Mouse (Mus musculus): ENCODE measurements at regions not wholly inside any gene's neighbourhood (a gene's known extent, or its start where the extent isn't known, plus 50 kb on each side); places are given as distances from the start of the nearest gene placed in this dataset.
A peak's percentile ranks its signal among the peaks of the same experiment; 100 is the strongest.

DNA sequence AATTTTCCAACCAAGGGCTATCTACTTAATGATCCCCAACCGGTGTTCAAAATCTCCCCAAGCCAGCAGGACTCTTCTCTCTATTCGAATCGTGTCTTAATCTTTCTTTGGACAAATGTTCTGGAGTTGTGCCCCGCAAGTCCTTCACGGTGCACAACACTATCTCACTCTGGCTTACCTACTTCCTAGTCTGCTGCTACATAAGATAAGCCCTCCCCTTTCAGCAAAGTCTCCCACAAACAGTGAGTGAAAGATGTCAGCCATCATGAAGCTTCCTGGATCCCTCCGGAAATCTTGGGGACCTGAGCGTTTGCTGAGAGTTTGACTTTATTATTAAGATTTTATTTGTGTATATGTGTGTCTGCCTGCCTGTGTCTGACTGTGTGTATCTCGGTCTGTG is 344.7 kb upstream of the Noct start:
- H3K9ac ChIP-seq (ENCODE audit: low read length) = no peak overlapping the region
- H3K9me3 ChIP-seq (ENCODE audit: control insufficient read depth, low read length) = no peaks in the 10 kb centered on the region
- no peak overlapping the region for H3K27ac ChIP-seq (ENCODE audit: low read depth, low read length)
- no peak overlapping the region for H3K4me3 ChIP-seq (ENCODE audit: low read depth, low read length)
- no peak overlapping the region for H3K4me2 ChIP-seq
- no peaks in the 10 kb centered on the region for H3K36me3 ChIP-seq (ENCODE audit: control insufficient read depth, insufficient read depth, low read length)
- H3K27me3 ChIP-seq (ENCODE audit: control insufficient read depth, insufficient read depth, low read length) = no peaks in the 10 kb centered on the region
- DNase-seq (ENCODE audit: low spot score, missing footprints) = peak; percentile 75
- ATAC-seq (ENCODE audit: low FRiP score) = no peak
- peaks cover 19% of the 10 kb centered on the region for H3K4me1 ChIP-seq (ENCODE audit: control insufficient read depth, insufficient read depth, low read length)
- 89% methylated on average over 8 of the region's 8 CpGs for WGBS

DNA sequence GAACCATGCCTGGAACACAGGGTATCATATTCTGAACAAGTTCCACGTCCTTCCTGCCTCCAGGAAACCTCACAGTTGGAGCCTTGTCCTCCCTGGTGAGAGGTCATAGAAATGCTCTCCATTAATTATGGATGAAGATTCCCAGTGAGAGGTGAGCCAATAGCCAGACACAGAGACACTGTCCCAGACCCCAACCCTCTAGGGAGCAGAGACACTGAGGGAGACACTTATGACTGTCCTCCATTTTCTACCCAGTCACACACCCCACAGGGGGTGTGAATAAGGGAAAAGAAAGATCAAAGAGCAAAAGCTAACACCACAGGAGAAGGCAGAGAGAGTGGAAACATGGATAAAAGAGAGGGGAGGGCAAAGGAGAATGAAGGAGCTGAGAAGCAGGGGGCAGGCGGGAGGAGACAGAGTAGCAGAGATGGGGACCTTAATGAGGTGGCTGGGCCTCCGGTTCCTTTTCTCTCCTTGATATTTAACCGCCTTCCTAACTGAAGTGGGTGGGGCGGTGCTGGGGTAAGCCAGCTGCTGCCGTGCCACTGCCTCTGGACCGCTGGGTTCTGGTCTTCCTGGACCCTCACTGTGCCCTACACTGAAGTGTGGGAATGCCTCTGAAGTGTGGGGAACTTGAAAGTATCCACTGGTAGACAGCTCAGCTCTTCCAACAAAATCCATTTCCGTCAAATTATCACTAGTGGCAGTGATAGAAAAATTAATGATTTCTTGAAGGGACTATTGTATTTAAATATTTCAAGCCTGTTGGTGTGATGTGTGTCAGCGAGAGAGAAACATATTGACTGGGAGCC is 342.6 kb upstream of the Noct start:
- H3K4me2 ChIP-seq = peak overlapping the region; percentile 23; the same call in 1 of the 2 replicates
- WGBS = 3% methylated on average over 9 of the region's 9 CpGs
- H3K36me3 ChIP-seq (ENCODE audit: control insufficient read depth, insufficient read depth, low read length) = no peaks in the 10 kb centered on the region
- peaks cover 19% of the 10 kb centered on the region for H3K4me1 ChIP-seq (ENCODE audit: control insufficient read depth, insufficient read depth, low read length)
- no peak overlapping the region for H3K9ac ChIP-seq (ENCODE audit: low read length)
- no peaks in the 10 kb centered on the region for H3K27me3 ChIP-seq (ENCODE audit: control insufficient read depth, insufficient read depth, low read length)
- peak overlapping the region; percentile 74 for H3K27ac ChIP-seq (ENCODE audit: low read depth, low read length)
- no peak overlapping the region for H3K4me3 ChIP-seq (ENCODE audit: low read depth, low read length)
- DNase-seq (ENCODE audit: low spot score, missing footprints) (peak; percentile 93), ATAC-seq (ENCODE audit: low FRiP score) (peak; percentile 74)
- H3K9me3 ChIP-seq (ENCODE audit: control insufficient read depth, low read length) = no peaks in the 10 kb centered on the region

DNA sequence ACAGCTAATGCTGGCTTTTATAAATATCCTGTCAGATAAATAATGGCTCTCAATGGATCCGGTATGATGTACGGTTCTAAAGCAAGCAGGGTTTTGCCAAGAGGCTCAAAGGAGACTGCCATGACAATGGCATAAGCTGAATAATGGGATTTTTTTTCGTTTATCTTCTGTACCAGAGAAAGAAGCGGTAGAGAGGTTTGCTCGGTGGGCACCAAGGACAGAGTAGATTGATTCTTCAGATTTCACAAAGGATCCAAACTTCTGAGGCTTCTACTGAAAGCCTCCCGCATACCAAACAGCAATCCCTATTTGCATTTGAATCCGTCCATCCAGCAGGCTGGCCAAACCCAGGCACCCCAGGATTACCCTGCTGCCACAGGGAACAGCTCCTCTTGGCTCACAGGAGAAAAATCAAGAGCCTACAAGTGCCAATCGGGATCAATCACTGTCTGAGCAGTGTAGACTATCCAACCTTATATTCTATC is 342.0 kb upstream of the Noct start:
- ATAC-seq (ENCODE audit: low FRiP score) = peak; percentile 77
- Histone ChIP-seq H3K4me2 (peak overlapping the region; percentile 23; the same call in 1 of the 2 replicates), H3K36me3 (ENCODE audit: control insufficient read depth, insufficient read depth, low read length) (no peaks in the 10 kb centered on the region), H3K9ac (ENCODE audit: low read length) (no peak overlapping the region), H3K27ac (ENCODE audit: low read depth, low read length) (peak overlapping the region; percentile 74), H3K27me3 (ENCODE audit: control insufficient read depth, insufficient read depth, low read length) (no peaks in the 10 kb centered on the region), H3K4me3 (ENCODE audit: low read depth, low read length) (no peak overlapping the region), H3K9me3 (ENCODE audit: control insufficient read depth, low read length) (no peaks in the 10 kb centered on the region), H3K4me1 (ENCODE audit: control insufficient read depth, insufficient read depth, low read length) (peaks cover 19% of the 10 kb centered on the region)
- DNase-seq (ENCODE audit: low spot score, missing footprints) = no peak
- 4% methylated on average over 8 of the region's 8 CpGs for WGBS

DNA sequence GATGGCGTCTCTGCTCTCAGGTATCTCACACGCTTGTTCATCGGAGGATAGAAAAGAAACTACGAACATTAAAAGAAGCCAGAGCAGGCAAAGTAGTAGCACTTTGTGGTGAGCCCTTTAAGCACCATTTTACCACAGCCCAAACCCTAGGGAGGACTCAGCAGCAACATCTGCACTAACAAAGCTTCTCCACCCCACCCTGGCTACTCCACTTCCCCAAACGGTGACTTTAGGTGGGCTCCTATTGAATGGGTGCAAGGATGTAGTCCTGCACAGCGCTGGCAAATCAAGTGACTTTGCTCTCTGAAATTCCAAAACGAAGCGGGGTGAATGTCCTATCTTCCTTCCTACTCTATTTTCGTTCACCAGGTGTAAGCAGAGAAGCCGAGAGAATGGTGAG is 337.9 kb upstream of the Noct start:
- ATAC-seq (ENCODE audit: low FRiP score) (no peak), DNase-seq (ENCODE audit: low spot score, missing footprints) (no peak)
- H3K27me3 ChIP-seq (ENCODE audit: control insufficient read depth, insufficient read depth, low read length) = no peaks in the 10 kb centered on the region
- no peak overlapping the region for H3K9ac ChIP-seq (ENCODE audit: low read length)
- no peaks in the 10 kb centered on the region for H3K9me3 ChIP-seq (ENCODE audit: control insufficient read depth, low read length)
- no peak overlapping the region for H3K27ac ChIP-seq (ENCODE audit: low read depth, low read length)
- H3K4me3 ChIP-seq (ENCODE audit: low read depth, low read length) = no peak overlapping the region
- WGBS = 86% methylated on average over 10 of the region's 10 CpGs
- H3K4me2 ChIP-seq = no peak overlapping the region
- H3K4me1 ChIP-seq (ENCODE audit: control insufficient read depth, insufficient read depth, low read length) = peaks cover 16% of the 10 kb centered on the region
- no peaks in the 10 kb centered on the region for H3K36me3 ChIP-seq (ENCODE audit: control insufficient read depth, insufficient read depth, low read length)

DNA sequence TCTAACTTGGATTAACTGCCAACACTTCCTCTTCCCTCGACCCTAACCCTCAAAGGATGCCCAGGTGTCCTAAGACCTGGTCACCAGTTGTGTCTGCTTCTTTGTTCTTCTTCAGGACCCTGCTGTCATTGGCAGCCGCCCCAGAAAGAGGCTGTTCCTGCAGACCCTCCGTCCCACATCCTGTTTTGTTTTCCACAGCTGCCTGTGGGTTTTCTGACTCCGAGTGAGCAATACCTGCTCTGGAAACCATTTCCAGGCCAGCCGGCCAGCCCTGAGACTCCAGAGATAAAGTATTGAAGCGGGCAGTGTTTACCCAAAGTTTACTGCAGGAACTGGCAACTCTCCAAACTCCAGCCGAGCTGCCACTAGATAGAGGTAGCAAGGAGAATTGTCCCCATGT is 337.2 kb upstream of the Noct start:
- Histone ChIP-seq H3K4me3 (ENCODE audit: low read depth, low read length) (no peak overlapping the region), H3K36me3 (ENCODE audit: control insufficient read depth, insufficient read depth, low read length) (no peaks in the 10 kb centered on the region), H3K4me1 (ENCODE audit: control insufficient read depth, insufficient read depth, low read length) (peaks cover 10% of the 10 kb centered on the region), H3K9me3 (ENCODE audit: control insufficient read depth, low read length) (no peaks in the 10 kb centered on the region), H3K27me3 (ENCODE audit: control insufficient read depth, insufficient read depth, low read length) (no peaks in the 10 kb centered on the region), H3K4me2 (no peak overlapping the region), H3K27ac (ENCODE audit: low read depth, low read length) (no peak overlapping the region), H3K9ac (ENCODE audit: low read length) (no peak overlapping the region)
- ATAC-seq (ENCODE audit: low FRiP score) (no peak), DNase-seq (ENCODE audit: low spot score, missing footprints) (no peak)
- 66% methylated on average over 7 of the region's 7 CpGs for WGBS

DNA sequence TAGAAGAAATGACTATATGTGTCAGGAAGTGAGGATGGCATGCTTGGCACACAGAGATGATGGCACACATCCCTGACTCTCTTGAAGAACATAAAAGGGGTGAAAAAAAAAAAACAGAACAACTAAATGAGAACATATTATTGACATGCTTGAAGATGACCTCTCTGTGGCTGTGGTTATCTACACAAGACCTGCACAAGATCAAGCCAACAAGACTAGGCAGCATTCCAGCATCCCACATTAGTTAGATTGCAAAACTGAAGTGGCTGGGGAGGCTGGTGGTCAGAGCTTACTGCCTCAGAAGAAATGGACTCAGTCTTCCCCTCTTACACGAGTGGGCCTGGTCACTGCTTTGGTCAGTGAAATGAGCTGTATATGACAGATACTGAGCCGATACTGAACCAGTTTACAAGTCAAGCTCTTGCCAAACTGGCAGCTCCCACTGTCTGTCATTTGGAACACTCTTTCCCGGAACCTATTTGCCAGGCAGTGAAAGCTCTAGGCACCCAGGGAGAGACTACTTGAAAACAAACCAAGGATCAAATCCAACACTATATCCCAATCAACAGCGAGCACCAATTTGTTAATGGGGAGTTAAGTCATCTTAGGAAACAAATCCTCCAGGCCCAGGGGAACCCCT is 335.6 kb upstream of the Noct start:
- Histone ChIP-seq H3K4me3 (ENCODE audit: low read depth, low read length) (no peak overlapping the region), H3K27ac (ENCODE audit: low read depth, low read length) (no peak overlapping the region), H3K36me3 (ENCODE audit: control insufficient read depth, insufficient read depth, low read length) (no peaks in the 10 kb centered on the region), H3K4me2 (no peak overlapping the region), H3K9me3 (ENCODE audit: control insufficient read depth, low read length) (no peaks in the 10 kb centered on the region), H3K27me3 (ENCODE audit: control insufficient read depth, insufficient read depth, low read length) (no peaks in the 10 kb centered on the region), H3K9ac (ENCODE audit: low read length) (no peak overlapping the region), H3K4me1 (ENCODE audit: control insufficient read depth, insufficient read depth, low read length) (no peaks in the 10 kb centered on the region)
- ATAC-seq (ENCODE audit: low FRiP score) (no peak), DNase-seq (ENCODE audit: low spot score, missing footprints) (no peak)
- WGBS = 90% methylated on average over 4 of the region's 4 CpGs

DNA sequence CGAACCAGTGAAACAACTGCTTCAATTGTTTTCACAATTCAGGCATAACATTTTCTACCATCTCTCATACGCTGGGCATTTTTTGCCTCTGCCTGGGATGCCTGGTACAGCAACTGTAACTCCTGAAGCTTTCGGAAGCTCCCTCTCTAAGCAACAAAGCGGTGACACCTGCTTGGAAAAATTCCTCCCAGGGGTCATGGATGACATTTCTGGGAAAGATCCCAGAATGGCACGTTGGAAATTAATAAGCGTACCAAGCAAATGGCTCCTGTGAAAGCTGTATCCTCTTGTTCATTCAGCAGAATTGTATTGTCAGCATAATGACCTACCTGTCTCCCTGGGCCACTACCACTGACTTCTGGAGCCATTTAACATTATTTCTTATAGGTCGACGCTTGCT is 333.7 kb upstream of the Noct start:
- no peaks in the 10 kb centered on the region for H3K27me3 ChIP-seq (ENCODE audit: control insufficient read depth, insufficient read depth, low read length)
- H3K4me2 ChIP-seq = no peak overlapping the region
- no peak overlapping the region for H3K4me3 ChIP-seq (ENCODE audit: low read depth, low read length)
- WGBS = 94% methylated on average over 8 of the region's 8 CpGs
- H3K9me3 ChIP-seq (ENCODE audit: control insufficient read depth, low read length) = no peaks in the 10 kb centered on the region
- no peak for ATAC-seq (ENCODE audit: low FRiP score)
- no peak overlapping the region for H3K27ac ChIP-seq (ENCODE audit: low read depth, low read length)
- no peaks in the 10 kb centered on the region for H3K4me1 ChIP-seq (ENCODE audit: control insufficient read depth, insufficient read depth, low read length)
- no peaks in the 10 kb centered on the region for H3K36me3 ChIP-seq (ENCODE audit: control insufficient read depth, insufficient read depth, low read length)
- DNase-seq (ENCODE audit: low spot score, missing footprints) = peak; percentile 23
- no peak overlapping the region for H3K9ac ChIP-seq (ENCODE audit: low read length)

DNA sequence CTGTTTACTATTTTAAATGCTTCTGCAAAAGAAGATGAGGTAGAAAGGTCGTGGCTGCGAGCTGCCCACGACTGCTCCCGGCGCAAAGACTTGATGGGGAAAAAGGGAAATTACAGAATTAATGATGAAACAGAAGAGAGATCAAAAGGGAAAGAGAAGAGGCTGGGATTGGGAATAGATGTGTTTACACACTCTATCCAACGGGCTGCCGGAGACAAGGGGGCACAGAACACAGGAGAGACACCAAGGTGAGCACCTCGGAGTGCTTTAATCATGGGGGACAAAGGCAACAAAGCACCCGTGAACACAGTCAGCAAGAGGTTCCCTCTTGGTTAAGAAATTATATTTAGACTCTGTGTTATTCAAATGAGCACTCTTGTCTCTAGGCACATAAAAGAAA is 326.1 kb upstream of the Noct start:
- Histone ChIP-seq H3K27ac (ENCODE audit: low read depth, low read length) (no peak overlapping the region), H3K4me1 (ENCODE audit: control insufficient read depth, insufficient read depth, low read length) (no peaks in the 10 kb centered on the region), H3K36me3 (ENCODE audit: control insufficient read depth, insufficient read depth, low read length) (no peaks in the 10 kb centered on the region), H3K4me2 (no peak overlapping the region), H3K9ac (ENCODE audit: low read length) (no peak overlapping the region), H3K27me3 (ENCODE audit: control insufficient read depth, insufficient read depth, low read length) (no peaks in the 10 kb centered on the region), H3K4me3 (ENCODE audit: low read depth, low read length) (no peak overlapping the region), H3K9me3 (ENCODE audit: control insufficient read depth, low read length) (no peaks in the 10 kb centered on the region)
- peak; percentile 72 for DNase-seq (ENCODE audit: low spot score, missing footprints)
- whole genome bisulfite sequencing = 77% methylated on average over 9 of the region's 9 CpGs
- no peak for ATAC-seq (ENCODE audit: low FRiP score)

DNA sequence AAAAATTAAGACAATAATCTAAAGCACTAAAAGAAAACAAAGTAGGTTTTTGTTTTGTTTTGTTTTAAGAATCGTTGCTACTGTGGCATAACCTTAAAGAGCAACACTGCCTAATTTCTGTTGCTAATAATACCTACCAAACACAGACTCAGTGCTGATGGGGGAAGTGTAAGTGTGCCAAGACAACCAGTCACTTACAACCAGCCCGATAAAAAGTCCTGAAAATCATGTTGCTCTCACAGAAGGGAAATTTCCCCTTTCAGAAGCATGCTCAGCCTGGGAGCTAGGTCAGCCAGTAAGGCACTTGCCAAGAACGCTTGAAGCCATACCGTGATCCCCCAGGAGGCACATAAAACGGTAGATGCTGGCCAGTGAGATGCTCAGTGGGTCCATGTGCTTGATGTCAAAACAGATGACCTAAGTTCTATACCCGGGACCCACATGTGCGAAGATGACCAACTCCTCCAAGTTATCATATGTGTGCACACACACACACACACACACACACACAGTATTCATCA is 324.4 kb upstream of the Noct start:
- no peak overlapping the region for H3K9ac ChIP-seq (ENCODE audit: low read length)
- H3K9me3 ChIP-seq (ENCODE audit: control insufficient read depth, low read length) = no peaks in the 10 kb centered on the region
- H3K36me3 ChIP-seq (ENCODE audit: control insufficient read depth, insufficient read depth, low read length) = no peaks in the 10 kb centered on the region
- 88% methylated on average over 7 of the region's 7 CpGs for WGBS
- H3K27me3 ChIP-seq (ENCODE audit: control insufficient read depth, insufficient read depth, low read length) = no peaks in the 10 kb centered on the region
- H3K4me3 ChIP-seq (ENCODE audit: low read depth, low read length) = no peak overlapping the region
- H3K27ac ChIP-seq (ENCODE audit: low read depth, low read length) = no peak overlapping the region
- H3K4me1 ChIP-seq (ENCODE audit: control insufficient read depth, insufficient read depth, low read length) = no peaks in the 10 kb centered on the region; the same call in 1 of the 2 replicates
- no peak overlapping the region for H3K4me2 ChIP-seq
- ATAC-seq (ENCODE audit: low FRiP score) (no peak), DNase-seq (ENCODE audit: low spot score, missing footprints) (no peak)
